ENCODE assay signal across 10 mouse cellular contexts in the genomic region with DNA sequence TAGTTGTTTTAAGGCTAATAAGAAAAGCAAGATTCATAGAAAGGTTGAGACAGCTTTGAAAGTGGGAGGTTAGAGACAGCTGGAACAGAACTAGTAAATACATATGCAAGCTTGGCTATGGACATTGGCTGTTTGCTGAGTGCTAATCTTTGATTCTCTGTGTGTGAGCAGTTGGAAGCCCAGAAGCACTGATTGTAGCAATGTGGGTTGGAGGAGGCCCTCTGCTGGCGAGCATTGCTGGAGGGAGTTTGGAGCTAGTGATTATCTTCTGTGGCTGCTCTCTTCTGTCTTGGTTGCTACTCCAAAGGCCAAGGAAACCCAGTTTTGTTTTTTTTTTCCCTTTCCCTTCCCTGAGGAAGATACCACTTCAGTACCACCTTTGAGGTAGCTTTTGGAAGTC. TPM values are rescaled to one million over a fixed set of nuclear protein-coding genes. Genes with fewer than 3 reads are reported as not detected.
A peak's percentile ranks its signal among the peaks of the same experiment; 100 is the strongest.
DNase-seq lines count a peak whose midpoint lies in the region; ATAC-seq and TF ChIP-seq lines count a peak whose summit lies in the region.
"Had no signal": no experiment of that assay in that cellular context is flagged by ENCODE, and none has a peak within 500 bp of the region (broad histone marks: within the 10 kb centered on the region; RNA-seq: fewer than 3 reads in every experiment).

No protein-coding gene starts in this region.

- peaks cover 47% of the 10 kb centered on the region for H3K4me1 ChIP-seq in kidney, embryonic 15.5 days
- peaks cover 11% of the 10 kb centered on the region; the same call in 1 of the 2 replicates for H3K4me1 ChIP-seq in kidney, postnatal 0 days (replicated peaks; ENCODE audit: insufficient read depth, low read length)
- peaks cover 21% of the 10 kb centered on the region for H3K4me1 ChIP-seq in liver, postnatal 0 days (ENCODE audit: insufficient read depth)

- H3K4me3 ChIP-seq in kidney, embryonic 15.5 days (replicated peaks) = no peak overlapping the region
- H3K4me3 ChIP-seq in kidney, postnatal 0 days (replicated peaks; ENCODE audit: low read depth, low read length) = no peak overlapping the region
- H3K4me3 ChIP-seq in liver, postnatal 0 days (ENCODE audit: low read depth, low read length) = no peak overlapping the region
- H3K4me3 ChIP-seq: erythroblast, embryonic 14.5 days had no signal

- no peak for ATAC-seq in kidney, embryonic 15.5 days (replicated peaks; ENCODE audit: low FRiP score)
- ATAC-seq in kidney, postnatal 0 days (replicated peaks; ENCODE audit: low FRiP score, low read depth) = no peak
- ATAC-seq in liver, postnatal 0 days = peak; percentile 45; the same call in 1 of the 2 replicates

- WGBS in kidney, embryonic 15.5 days = 34% methylated on average over 1 of the region's 1 CpGs
- WGBS in kidney, postnatal 0 days = 22% methylated on average over 1 of the region's 1 CpGs
- 15% methylated on average over 1 of the region's 1 CpGs for WGBS in liver, postnatal 0 days (ENCODE audit: insufficient replicate concordance)

- no peak overlapping the region for H3K9ac ChIP-seq in kidney, embryonic 15.5 days
- H3K9ac ChIP-seq in kidney, postnatal 0 days (ENCODE audit: low read depth, low read length) = no peak overlapping the region
- H3K9ac ChIP-seq in liver, postnatal 0 days (replicated peaks) = no peak overlapping the region

- no peak for TF ChIP-seq EP300 in liver, postnatal 0 days (IDR thresholded peaks at IDR 0.05; ENCODE audit: low read depth)

- H3K27ac ChIP-seq in kidney, embryonic 15.5 days = no peak overlapping the region; the same call in 1 of the 2 replicates
- H3K27ac ChIP-seq in kidney, postnatal 0 days = no peak overlapping the region
- no peak overlapping the region for H3K27ac ChIP-seq in liver, postnatal 0 days (ENCODE audit: low read depth)

- peaks cover 8% of the 10 kb centered on the region; the same call in 1 of the 2 replicates for H3K36me3 ChIP-seq in kidney, embryonic 15.5 days
- no peaks in the 10 kb centered on the region for H3K36me3 ChIP-seq in kidney, postnatal 0 days (ENCODE audit: insufficient read depth, low read length)
- peaks cover 4% of the 10 kb centered on the region; the same call in 1 of the 2 replicates for H3K36me3 ChIP-seq in liver, postnatal 0 days (replicated peaks; ENCODE audit: insufficient read depth, low read length)

- peak; percentile 25 for DNase-seq in kidney, adult 11 months
- peak; percentile 54 for DNase-seq in NIH3T3 (ENCODE audit: low read depth)
- peak; percentile 39 for DNase-seq in cerebellum, adult 9-11 months
- peak; percentile 56 for DNase-seq in kidney, postnatal 0 days (ENCODE audit: low spot score)
- DNase-seq in liver, postnatal 0 days = peak; percentile 61
- DNase-seq in right cerebral cortex, postnatal 25 days = peak; percentile 31
- DNase-seq in MN1 (ENCODE audit: low spot score) = no peak

- no peak overlapping the region for H3K4me2 ChIP-seq in kidney, embryonic 15.5 days
- H3K4me2 ChIP-seq in kidney, postnatal 0 days (ENCODE audit: low read length) = no peak overlapping the region
- no peak overlapping the region for H3K4me2 ChIP-seq in liver, postnatal 0 days (ENCODE audit: low read depth, low read length)

- H3K27me3 ChIP-seq in kidney, embryonic 15.5 days = no peaks in the 10 kb centered on the region
- H3K27me3 ChIP-seq in kidney, postnatal 0 days (ENCODE audit: insufficient read depth, low read length) = no peaks in the 10 kb centered on the region
- no peaks in the 10 kb centered on the region for H3K27me3 ChIP-seq in liver, postnatal 0 days (ENCODE audit: insufficient read depth, low read length)

- H3K9me3 ChIP-seq in kidney, embryonic 15.5 days (replicated peaks) = no peaks in the 10 kb centered on the region
- no peaks in the 10 kb centered on the region for H3K9me3 ChIP-seq in kidney, postnatal 0 days (replicated peaks; ENCODE audit: low read length)
- no peaks in the 10 kb centered on the region for H3K9me3 ChIP-seq in liver, postnatal 0 days (ENCODE audit: low read length)

- TF ChIP-seq CTCF in kidney, postnatal 0 days (IDR thresholded peaks at IDR 0.05; ENCODE audit: low read depth) = peak; percentile 65
- TF ChIP-seq CTCF in liver, postnatal 0 days (IDR thresholded peaks at IDR 0.05; ENCODE audit: low read depth) = peak; percentile 75

RNA-seq across cellular contexts. Expression of a gene that starts 26.6 kb away (rescaled TPM):
- 0.66 and 0.91 TPM in 2 replicates for polyA plus RNA-seq in kidney, embryonic 15.5 days (2015; fragmentation: Nextera tagmentation; extraction: Ambion mirVana)
- 0.42 and 1.1 TPM in 2 replicates for polyA plus RNA-seq in kidney, postnatal 0 days (2015; fragmentation: Nextera tagmentation; extraction: Ambion mirVana)
- 0.31 TPM in 1 of 2 replicates, not detected in the other for polyA plus RNA-seq in liver, postnatal 0 days (2015; fragmentation: Nextera tagmentation; extraction: Ambion mirVana)
- polyA plus RNA-seq: erythroblast, embryonic 14.5 days; lung, embryonic 16.5 days had no signal

RNA-seq across cellular contexts. Expression of a gene that starts 26.9 kb away (rescaled TPM):
- 47.3 and 54.3 TPM in 2 replicates for polyA plus RNA-seq in kidney, embryonic 15.5 days (2015; fragmentation: Nextera tagmentation; extraction: Ambion mirVana)
- 31.6 and 33.7 TPM in 2 replicates for polyA plus RNA-seq in kidney, postnatal 0 days (2015; fragmentation: Nextera tagmentation; extraction: Ambion mirVana)
- 10.0 and 12.1 TPM in 2 replicates for polyA plus RNA-seq in liver, postnatal 0 days (2015; fragmentation: Nextera tagmentation; extraction: Ambion mirVana)

RNA-seq across cellular contexts. Expression of a gene that starts 48.0 kb away (rescaled TPM):
- not detected in 2 replicates for polyA plus RNA-seq in kidney, embryonic 15.5 days (2015; fragmentation: Nextera tagmentation; extraction: Ambion mirVana)
- not detected in 2 replicates for polyA plus RNA-seq in kidney, postnatal 0 days (2015; fragmentation: Nextera tagmentation; extraction: Ambion mirVana)
- polyA plus RNA-seq in liver, postnatal 0 days (2015; fragmentation: Nextera tagmentation; extraction: Ambion mirVana) = not detected in 2 replicates
- polyA plus RNA-seq: erythroblast, embryonic 14.5 days; lung, embryonic 16.5 days had no signal
